Mouse (Mus musculus) CH12.LX (cell line): Measurements from ENCODE around the gene Aim2. TPM values are rescaled to one million over a fixed set of nuclear protein-coding genes. Genes with fewer than 3 reads are reported as not detected.

Experiments
- DNase-seq: peaks from one replicate; pipeline ENCODE4 v3.0.0-alpha.2; 2013; ENCODE audit errors: extremely low read depth
- H3K27ac ChIP-seq: 2 replicates; pipeline ENCODE4 v1.5.1; 2012; ENCODE audit warnings: low read depth, mild to moderate bottlenecking, control low read depth, moderate library complexity; ENCODE audit not compliant: insufficient read depth
- H3K27me3 ChIP-seq: replicated peaks from 2 replicates; pipeline ENCODE3; 2012; ENCODE audit warnings: inconsistent platforms
- H3K36me3 ChIP-seq, 2 experiments: replicated peaks in 1 of 2; 2 replicates each; pipeline versions ENCODE3 to v1.6.1; 2012; ENCODE audit warnings: inconsistent platforms in 1 of 2, low read length in 1 of 2, mild to moderate bottlenecking in 1 of 2, mixed read lengths in 1 of 2, moderate library complexity in 1 of 2; ENCODE audit not compliant: control insufficient read depth in 1 of 2, insufficient read depth in 1 of 2
- H3K4me1 ChIP-seq, 2 experiments: 2 replicates each; pipeline ENCODE4 v1.6.1; 2012; ENCODE audit warnings: inconsistent platforms in 1 of 2, moderate library complexity in 1 of 2; ENCODE audit not compliant: insufficient read depth in 2 of 2, control insufficient read depth in 1 of 2
- H3K4me2 ChIP-seq: 2 replicates; pipeline ENCODE4 v1.6.1; 2012; ENCODE audit warnings: low read depth, mild to moderate bottlenecking, control low read depth; ENCODE audit not compliant: poor library complexity, insufficient read depth, severe bottlenecking
- H3K4me3 ChIP-seq, 3 experiments: fragments of 150-350 bp in 1 of 3; sonication (generic) in 1 of 3; replicated peaks in 1 of 3; 2 replicates each; pipeline versions ENCODE3 to v1.5.1; 2011 to 2012; ENCODE audit warnings: low read depth in 2 of 3, low read length in 2 of 3, mild to moderate bottlenecking in 2 of 3, moderate library complexity in 2 of 3, control low read depth in 1 of 3, improper control_type of control experiment in 1 of 3, inconsistent platforms in 1 of 3, mixed read lengths in 1 of 3; ENCODE audit not compliant: poor library complexity in 1 of 3
- H3K79me2 ChIP-seq: replicated peaks from 2 replicates; pipeline ENCODE4 v1.6.1; 2012; ENCODE audit warnings: mild to moderate bottlenecking, moderate library complexity; ENCODE audit not compliant: control insufficient read depth, poor library complexity, insufficient read depth, severe bottlenecking; ENCODE audit errors: extremely low read depth
- H3K9ac ChIP-seq: 2 replicates; pipeline ENCODE4 v1.6.1; 2012; ENCODE audit warnings: low read depth, mild to moderate bottlenecking, control low read depth, moderate library complexity; ENCODE audit not compliant: insufficient read depth
- H3K9me3 ChIP-seq: replicated peaks from 2 replicates; pipeline ENCODE3; 2012; ENCODE audit warnings: low read length, inconsistent platforms, mixed read lengths
- CHD2 ChIP-seq: IDR thresholded peaks from 2 replicates; pipeline ENCODE4 v1.6.1; 2011; ENCODE audit warnings: low read length, improper control_type of control experiment
- E2F4 ChIP-seq: IDR thresholded peaks from 2 replicates; pipeline ENCODE4 v1.6.1; 2011; ENCODE audit warnings: low read depth, low read length, improper control_type of control experiment; ENCODE audit not compliant: insufficient replicate concordance
- HCFC1 ChIP-seq: IDR thresholded peaks from 2 replicates; pipeline ENCODE4 v1.6.1; 2012; ENCODE audit warnings: low read depth, mild to moderate bottlenecking, inconsistent platforms, low read length, improper control_type of control experiment
- MAFK ChIP-seq: IDR thresholded peaks from 2 replicates; pipeline ENCODE4 v1.6.1; 2011; ENCODE audit warnings: low read length, improper control_type of control experiment; ENCODE audit not compliant: insufficient replicate concordance
- USF1 ChIP-seq: IDR thresholded peaks from 2 replicates; pipeline ENCODE4 v1.6.1; 2014; ENCODE audit warnings: low read depth, mild to moderate bottlenecking, inconsistent platforms, low read length, improper control_type of control experiment
- ZKSCAN1 ChIP-seq: IDR thresholded peaks from 2 replicates; pipeline ENCODE4 v1.6.1; 2012; ENCODE audit warnings: low read depth, inconsistent platforms, low read length, improper control_type of control experiment, borderline replicate concordance
- ZNF384 ChIP-seq: IDR thresholded peaks from 2 replicates; pipeline ENCODE4 v1.6.1; 2012; ENCODE audit warnings: low read depth, low read length, improper control_type of control experiment, inconsistent platforms
- dilution Hi-C: fragments of 300-500 bp; cut with MboI; formaldehyde crosslinking; loops from 2 replicates; pipeline ENCODE4 v1.14.3; 2020; ENCODE audit warnings: low sequenced_read_pairs; ENCODE audit not compliant: extremely low pct_unique_long_range_greater_than_20kb, extremely low pct_ligation_motif_present
- in situ Hi-C: fragments of 300-500 bp; cut with MboI; formaldehyde crosslinking; loops from 3 replicates; pipeline ENCODE4 v1.14.3; 2019; ENCODE audit warnings: low sequenced_read_pairs, low pct_ligation_motif_present, low pct_unique_long_range_greater_than_20kb, mixed read lengths
- polyA plus RNA-seq: library from polyadenylated mRNA; unstranded; fragments of >175 nt; gene quantifications from 2 replicates; pipeline ENCODE4 v1.2.1, GENCODE M21; 2012; ENCODE audit warnings: low read depth; ENCODE audit not compliant: insufficient read length
- total RNA-seq, 2 experiments: library from RNA; depleted of rRNA; stranded (reverse); fragments of 300-350 nt in 1 of 2; fragments of >200 nt in 1 of 2; gene quantifications; 2 replicates each; pipeline ENCODE4 v1.2.3; 2012 to 2014

Aim2 gene
- total and polyA plus RNA-seq, 3 experiments, result 59.7 to 117 (median 87.0) TPM

DNA sequence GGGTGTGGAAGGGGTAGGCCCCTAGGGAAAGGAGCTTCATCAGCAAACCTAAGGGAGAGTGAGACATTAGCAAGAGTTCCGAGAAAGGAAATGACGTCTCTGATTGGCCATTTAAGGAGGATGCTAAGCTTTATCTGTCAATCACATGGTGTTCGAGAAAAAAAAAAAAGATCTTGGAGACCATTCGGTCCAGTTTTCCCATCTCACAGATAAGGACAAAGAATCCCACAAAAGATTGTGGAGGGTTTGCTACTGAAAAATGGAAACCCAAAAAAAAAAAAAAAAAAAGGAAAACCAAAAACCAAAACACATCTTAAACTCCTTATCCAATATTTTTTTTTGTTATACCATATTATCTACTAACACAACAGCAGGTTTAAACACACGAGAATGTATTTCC lies 1.5 kb upstream of the Aim2 start:
- Histone ChIP-seq H3K27me3 (no peaks in the 10 kb centered on the region), H3K4me2 (no peak overlapping the region), H3K79me2 (no peaks in the 10 kb centered on the region), H3K36me3 (no peaks in the 10 kb centered on the region), H3K27ac (no peak overlapping the region), H3K4me3 (no peak overlapping the region), H3K9ac (no peak overlapping the region), H3K9me3 (no peaks in the 10 kb centered on the region), H3K4me1 (peaks cover 0 to 4% of the 10 kb centered on the region in 2 experiments; a peak in 1 of 4 replicates)
- dilution Hi-C loops, result no loop called here
- in situ Hi-C loops, result no loop called here
- no peak for DNase-seq
- TF ChIP-seq HCFC1 (no peak), ZNF384 (peak; percentile 14; the same call in 1 of the 2 replicates)

- TF ChIP-seq CHD2, result peak; percentile 96
- no peak for TF ChIP-seq USF1
- peak; percentile 81; the same call in 1 of the 2 replicates for TF ChIP-seq E2F4
- peak; percentile 58 for DNase-seq
These were observed 733 bp upstream of the Aim2 start for GRCm38 (mm10) chr1:173349946-173350345.

GRCm38 (mm10) chr1:173355107-173355846 lies 4.6 kb downstream of the Aim2 start:
- TF ChIP-seq ZKSCAN1, result no peak
- TF ChIP-seq MAFK, result peak; percentile 74
- TF ChIP-seq, all 38 proteins: peak for 1
- Histone ChIP-seq H3K4me1 (peaks cover 4 to 18% of the 10 kb centered on the region in 2 experiments), H3K36me3 (no peaks in the 10 kb centered on the region), H3K4me3 (no peak overlapping the region), H3K79me2 (no peaks in the 10 kb centered on the region), H3K9ac (no peak overlapping the region), H3K27ac (no peak overlapping the region), H3K9me3 (no peaks in the 10 kb centered on the region), H3K4me2 (no peak overlapping the region), H3K27me3 (peaks cover 8% of the 10 kb centered on the region)
- DNase-seq, result no peak
- dilution Hi-C loops (no loop called here), in situ Hi-C loops (no loop called here)

More at GRCm38 (mm10) chr1:173349946-173350345, 733 bp upstream of the Aim2 start:
- Histone ChIP-seq H3K27me3 (no peaks in the 10 kb centered on the region), H3K9me3 (no peaks in the 10 kb centered on the region), H3K9ac (no peak overlapping the region), H3K4me1 (peaks cover 2 to 7% of the 10 kb centered on the region in 2 experiments; a peak in 3 of 4 replicates), H3K4me3 (no peak overlapping the region), H3K27ac (no peak overlapping the region), H3K4me2 (peak overlapping the region; percentile 97), H3K36me3 (no peaks in the 10 kb centered on the region), H3K79me2 (no peaks in the 10 kb centered on the region)
- dilution Hi-C loops, result no loop called here
- in situ Hi-C loops, result no loop called here
